Mouse (Mus musculus) bone marrow macrophage, adult 2 months (primary cell): ENCODE results near the gene Kalrn.

Experiments
- CTCF ChIP-seq: IDR thresholded peaks from 2 replicates; pipeline ENCODE4 v1.5.1; 2012; ENCODE audit warnings: low read depth, mild to moderate bottlenecking, low read length, moderate library complexity
- POLR2A ChIP-seq: IDR thresholded peaks from 2 replicates; pipeline ENCODE4 v1.6.1; 2012; ENCODE audit warnings: mild to moderate bottlenecking, low read depth, low read length, borderline replicate concordance

DNA sequence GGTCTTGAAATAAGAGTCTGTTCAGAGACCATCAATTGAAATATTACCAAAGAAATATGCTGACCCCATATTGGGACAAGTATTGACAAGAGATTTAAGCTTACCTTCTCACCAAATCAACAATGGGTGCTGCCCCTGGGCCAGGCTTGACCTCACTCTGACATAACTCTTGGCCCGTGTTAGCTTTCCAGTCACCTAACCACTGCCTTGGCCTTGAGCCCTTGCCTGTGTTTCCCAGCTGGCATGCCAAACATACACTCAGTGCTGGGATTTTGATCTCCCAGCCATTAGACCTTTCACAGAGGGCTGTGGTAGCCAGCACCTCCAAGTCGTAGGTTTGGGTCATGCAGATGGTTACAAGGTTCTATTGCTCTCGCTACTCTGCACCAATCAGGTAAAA lies 308.7 kb downstream of the Kalrn start:
- TF ChIP-seq POLR2A, result no peak
- no peak for TF ChIP-seq CTCF
